Mouse (Mus musculus) forelimb bud, embryonic 11.5 days (tissue): ENCODE measurements around the gene Qprt.

Source experiments
- DNase-seq: peaks from one replicate; pipeline ENCODE4 v3.0.0-alpha.2; 2012; ENCODE audit warnings: low read depth, low spot score

Gene Qprt

GRCm38 (mm10) chr7:127121911-127122270, at the start of gene Qprt:
Gene Qprt (minus strand): TSS chr7:127122226.
- no peak for DNase-seq

GRCm38 (mm10) chr7:127166501-127166900, 44.5 kb upstream of the Qprt start:
- no peak for DNase-seq

DNA sequence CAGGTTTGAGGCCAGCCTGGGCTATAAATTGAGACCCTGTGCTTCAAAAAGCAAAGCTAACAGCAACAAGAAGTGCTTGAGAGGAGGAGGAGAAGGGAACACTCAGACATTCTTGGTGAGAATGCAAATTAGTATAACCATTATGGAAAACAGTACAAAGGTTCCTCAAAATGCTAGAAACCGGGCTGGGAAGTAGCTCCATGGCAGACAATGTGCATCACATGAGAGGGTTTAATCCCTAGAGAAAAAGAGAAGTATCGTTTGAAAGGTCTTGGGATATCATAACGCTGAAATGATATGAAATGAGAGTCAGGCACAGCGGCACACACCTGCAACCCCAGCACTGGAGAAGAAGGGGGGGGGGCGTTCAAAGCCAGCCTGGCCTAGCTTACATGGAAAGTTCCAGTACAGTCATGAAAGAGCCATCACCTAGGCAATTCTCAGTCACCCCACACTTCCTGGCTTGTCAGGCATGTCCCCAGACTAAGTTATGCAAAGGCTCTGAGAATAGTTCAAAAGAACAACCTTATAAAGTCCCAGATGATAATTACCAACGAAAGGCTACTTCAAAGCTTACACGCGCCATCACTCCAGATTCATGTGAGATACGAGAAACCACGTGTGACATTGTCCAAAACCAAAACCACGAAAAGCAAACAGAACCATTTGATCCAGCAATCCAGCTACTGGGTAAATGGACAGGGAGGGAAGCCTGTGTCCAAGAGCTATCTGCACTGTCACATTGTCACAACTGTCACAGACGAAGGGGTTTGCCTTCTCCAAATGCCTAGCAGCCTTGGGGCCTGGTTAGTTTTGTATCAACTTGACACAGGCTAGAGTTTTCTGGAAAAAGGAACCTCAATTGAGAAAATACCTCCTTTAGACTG, 43.8 kb upstream of the Qprt start:
- DNase-seq: no peak

GRCm38 (mm10) chr7:127164002-127164401, 42.0 kb upstream of the Qprt start:
- no peak for DNase-seq

DNA sequence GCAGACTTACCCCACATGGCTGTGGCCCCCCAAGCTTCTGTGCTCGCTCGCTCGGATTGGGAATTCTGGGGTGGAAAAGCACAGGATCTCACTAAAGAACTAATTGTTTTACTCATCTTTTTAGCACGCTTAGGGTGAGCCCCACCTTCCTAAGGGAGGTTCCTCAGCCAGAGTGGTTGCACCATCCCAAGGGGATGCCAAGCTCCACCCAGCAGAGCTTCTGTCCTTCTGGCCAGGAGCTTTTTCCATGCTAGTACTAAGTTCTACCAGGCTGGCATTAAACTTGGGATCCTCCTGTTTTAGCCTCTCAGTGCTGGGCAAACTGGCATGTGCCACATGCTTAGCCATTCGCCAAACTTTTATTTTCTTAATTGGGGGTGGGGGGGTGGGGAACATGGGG, 40.5 kb upstream of the Qprt start:
- DNase-seq: no peak

DNA sequence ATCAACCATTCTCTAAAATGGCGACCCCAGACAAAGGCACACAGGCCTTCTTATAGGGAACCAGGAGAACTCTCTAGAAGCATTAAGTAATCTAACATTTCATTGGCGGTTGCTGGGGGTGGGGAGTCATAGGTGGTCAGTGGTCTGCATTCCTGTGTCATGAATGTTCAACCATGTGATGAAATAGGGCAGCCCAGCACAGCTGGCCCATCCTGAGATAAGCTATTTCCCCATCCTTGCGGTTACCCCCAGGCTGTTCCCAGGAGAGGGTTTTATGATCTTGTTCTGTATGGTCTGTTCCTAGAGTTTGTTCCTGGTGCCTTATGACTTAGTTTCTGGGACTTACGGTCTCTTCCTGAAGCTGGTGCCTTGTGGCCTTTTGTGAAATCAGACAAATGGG, 35.5 kb upstream of the Qprt start:
- no peak for DNase-seq

DNA sequence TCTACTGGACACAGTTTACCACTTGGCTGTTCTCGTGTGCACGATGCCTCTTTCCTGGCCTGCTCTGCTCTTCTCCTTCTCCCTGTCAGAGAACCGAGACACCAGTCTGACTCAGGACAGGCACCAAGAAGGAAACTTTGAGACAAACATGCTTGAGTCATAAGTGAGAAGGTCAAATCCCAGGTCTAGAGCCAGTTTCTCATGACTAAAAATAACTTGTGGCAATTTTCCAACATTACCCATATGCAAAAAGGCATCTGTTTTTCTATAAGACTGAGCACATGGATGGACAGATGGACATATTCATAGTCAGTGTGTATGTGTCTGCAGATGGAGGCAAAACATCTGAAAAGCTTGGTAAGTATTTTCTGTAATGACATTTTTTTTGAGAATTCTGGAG, 31.5 kb upstream of the Qprt start:
- DNase-seq: no peak

DNA sequence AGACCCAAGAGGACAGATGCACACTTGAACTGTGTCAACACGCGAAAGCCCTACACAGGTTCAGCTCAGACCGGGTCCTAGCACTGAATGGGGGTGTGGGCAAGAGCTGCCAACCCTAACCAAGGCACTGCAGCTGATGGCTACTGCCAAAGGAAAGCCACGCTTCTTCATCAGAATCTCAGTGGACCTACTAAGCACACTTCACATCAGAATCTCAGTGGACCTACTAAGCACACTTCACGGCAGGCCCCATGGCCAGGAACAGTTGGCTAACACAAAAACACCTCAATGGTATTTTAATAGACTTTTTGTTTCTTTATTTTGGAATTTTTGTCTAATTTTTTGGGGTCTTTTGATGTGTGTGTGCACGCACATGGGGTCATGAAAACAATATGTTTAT, 30.4 kb upstream of the Qprt start:
- DNase-seq: no peak

DNA sequence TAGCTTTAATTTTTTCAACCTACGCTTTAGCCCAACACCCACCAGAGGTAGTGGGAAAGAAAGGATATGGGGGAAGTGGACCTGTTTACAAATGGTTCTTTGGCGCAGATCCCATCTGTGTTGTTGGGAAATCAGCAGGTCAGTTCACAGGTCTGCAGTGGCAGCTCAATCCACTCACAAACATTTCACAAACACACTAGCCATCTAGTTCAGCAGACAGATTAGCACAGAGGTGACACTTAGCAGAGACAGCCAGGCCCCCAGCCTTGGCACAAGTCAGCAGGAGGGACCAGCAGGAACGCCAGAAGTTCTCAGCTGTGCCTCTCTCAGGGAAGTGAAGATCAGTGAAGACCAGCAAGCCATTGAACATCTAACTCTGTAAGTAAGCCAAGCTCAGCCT, 25.9 kb upstream of the Qprt start:
- no peak for DNase-seq

GRCm38 (mm10) chr7:127146267-127146603, 24.2 kb upstream of the Qprt start:
- DNase-seq: no peak

DNA sequence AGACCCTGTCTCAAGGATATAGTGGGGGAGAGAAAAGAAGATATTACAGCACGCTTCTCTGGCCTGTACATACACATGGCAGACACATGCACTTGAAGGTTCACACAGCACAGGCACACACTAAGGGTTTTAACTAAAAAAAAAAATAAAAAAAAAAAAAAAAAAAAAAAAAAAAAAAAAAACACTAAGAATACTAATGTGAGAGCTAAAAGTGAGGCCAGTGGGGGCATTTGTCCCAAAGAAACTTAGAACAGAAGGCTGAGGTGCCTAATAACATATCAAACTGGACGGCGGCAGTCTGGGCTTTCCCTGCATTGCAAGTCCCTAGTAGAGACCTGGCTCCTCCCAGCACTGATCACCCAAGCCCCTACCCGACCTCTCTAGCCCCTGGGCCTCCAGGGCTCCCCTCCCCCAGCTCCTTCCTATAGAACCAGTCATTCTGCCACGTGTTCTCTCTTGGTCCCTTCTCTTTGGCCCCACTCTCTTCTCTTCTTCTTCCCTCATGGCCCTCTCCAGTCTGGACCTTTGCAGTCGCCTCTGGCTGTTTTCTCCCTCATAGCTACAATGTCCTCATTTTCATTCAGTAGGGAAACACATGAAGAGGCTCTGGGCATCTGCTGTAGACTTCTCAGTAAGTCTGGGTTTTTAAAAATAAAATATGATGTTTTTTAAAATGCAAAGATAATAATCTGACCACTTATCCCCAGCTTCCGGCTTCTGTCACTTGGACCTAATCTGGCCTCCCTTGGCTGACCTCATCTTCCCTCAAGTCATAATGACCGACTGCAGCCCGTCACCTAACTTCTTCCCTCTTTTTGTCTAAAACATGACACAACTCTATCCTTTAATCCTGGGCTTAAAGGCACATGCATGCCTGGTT, 23.6 kb upstream of the Qprt start:
- no peak for DNase-seq

DNA sequence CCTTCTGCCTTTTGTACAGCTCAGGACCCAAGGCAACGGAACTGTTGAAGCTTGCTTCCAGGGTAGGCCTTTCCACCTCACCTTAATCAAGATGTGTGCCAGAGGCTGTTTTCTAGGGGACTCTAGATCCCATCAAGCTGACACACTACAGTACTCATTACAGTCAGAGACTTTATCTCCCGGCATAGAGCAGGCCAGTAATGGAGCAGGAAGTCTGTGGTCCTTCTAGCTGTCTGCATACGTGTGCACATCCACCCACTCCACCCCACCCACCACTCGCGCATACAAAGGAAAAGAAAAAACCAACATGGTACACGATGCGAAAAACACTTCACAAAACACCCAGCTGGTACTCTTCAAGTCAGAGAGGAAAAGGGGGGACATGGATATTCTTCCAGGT, 22.4 kb upstream of the Qprt start:
- DNase-seq: no peak

DNA sequence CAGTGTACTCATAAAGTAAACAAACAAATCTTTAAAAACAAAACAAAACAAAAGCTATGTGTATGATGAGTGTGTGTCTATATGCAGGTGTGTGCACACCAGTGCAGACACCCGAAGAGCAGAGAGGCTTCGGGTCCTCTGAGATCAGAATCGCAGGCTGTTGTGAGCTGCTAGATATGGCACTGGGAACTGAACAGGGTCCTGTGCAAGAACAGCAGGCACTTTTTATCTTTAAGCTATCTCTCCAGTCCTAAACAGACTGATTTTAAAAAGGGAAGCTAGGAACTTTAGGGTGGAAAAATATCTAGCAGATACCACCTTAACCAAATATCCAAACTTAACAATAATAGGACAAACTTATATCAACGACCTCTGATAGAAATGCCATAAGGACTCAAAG, 20.6 kb upstream of the Qprt start:
- no peak for DNase-seq

GRCm38 (mm10) chr7:127142214-127142613, 20.2 kb upstream of the Qprt start:
- no peak for DNase-seq

- DNase-seq: no peak
These were observed 18.8 kb upstream of the Qprt start for GRCm38 (mm10) chr7:127140623-127141404.

GRCm38 (mm10) chr7:127139562-127139961, 17.5 kb upstream of the Qprt start:
- DNase-seq: no peak

- DNase-seq: no peak
These were observed 17.1 kb upstream of the Qprt start for GRCm38 (mm10) chr7:127139100-127139499.

- no peak for DNase-seq
These were observed 15.4 kb upstream of the Qprt start, which contains the start of gene Spn for GRCm38 (mm10) chr7:127137262-127138017. Gene Spn (minus strand): TSS chr7:127137823.

DNA sequence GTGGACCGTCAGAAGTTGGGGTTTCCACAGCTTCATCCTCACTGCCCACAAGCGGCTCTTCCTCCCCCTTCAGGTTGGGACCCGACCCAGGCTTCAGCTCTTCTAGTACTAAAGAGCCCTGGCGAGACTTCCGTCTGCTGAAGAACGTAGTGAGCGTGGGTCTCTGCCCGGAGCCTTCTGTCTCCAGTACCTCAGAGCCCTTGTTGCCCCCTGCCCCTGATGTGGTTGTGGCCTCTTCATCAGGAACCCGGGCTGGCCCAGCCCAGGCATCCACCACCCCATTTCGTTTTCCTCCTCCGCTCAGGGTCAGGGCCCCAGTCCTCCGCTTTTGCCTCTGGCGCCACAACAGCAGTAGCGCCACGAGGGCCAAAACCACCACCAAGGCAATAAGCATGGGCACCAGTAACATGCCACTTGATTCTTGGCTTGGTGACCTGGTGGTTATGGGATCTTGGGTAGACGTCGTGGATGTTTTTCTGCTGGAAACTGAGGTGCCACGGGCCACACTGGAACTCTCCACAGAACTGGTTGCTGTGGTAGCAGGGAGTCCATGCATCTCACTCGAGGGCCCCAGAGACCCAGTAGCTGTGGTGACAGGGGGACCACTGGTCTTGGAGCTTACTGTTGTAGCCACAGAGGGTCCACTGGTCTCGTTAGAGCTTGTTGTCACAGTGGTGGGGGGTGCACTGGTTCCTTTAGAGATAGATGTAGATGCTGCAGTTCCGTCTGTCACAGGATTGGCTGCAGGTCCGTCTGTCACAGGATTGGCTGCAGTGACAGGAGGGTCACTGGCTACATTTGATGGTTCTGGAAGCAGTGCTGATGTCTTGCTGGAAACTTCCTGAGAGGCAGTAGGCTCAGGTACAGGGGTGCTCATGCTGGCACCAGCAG, 14.4 kb upstream of the Qprt start:
- DNase-seq: no peak

DNA sequence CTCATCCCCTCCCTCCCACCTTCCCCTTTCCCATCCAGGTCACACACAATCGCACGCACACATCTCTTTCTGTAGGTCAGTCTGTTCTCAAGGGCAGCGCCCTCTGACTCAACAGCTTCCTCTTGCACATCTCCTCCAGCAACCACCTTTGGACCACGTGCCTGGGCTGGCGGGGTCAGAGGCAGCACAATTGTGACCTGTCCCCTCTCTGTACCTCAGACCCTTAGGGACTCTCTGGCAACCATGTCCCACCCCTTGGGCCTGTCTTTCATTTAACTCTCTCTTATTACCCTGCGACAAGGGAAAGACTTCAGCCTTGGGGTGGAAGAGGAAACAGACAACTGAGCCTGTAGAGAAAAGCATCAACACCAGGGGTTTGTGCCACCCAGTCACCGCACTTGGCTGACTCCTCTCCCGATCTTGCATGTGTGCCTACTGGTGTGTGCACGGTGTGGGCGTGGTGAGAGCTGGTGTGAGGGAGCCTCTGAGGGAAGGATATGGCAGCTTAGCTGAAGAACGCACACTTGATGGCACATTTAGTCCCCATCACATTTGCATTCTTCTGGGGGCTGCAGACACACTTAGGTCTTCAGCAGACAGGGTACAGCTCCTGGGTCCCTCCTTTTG, 12.9 kb upstream of the Qprt start:
- no peak for DNase-seq
